ENCODE assay signal across 16 mouse cellular contexts in genomic region chr19:35066352-35066935, GRCm38 (mm10).
"Had no signal": no experiment of that assay in that cellular context is flagged by ENCODE, and none has a peak within 500 bp of the region (broad histone marks: within the 10 kb centered on the region; RNA-seq: fewer than 3 reads in every experiment).

No protein-coding gene starts in this region.

- ATAC-seq: intestine, embryonic 15.5 days; liver, postnatal 0 days; lung, postnatal 0 days had no signal

- H3K4me3 ChIP-seq: intestine, embryonic 15.5 days; layer of hippocampus, adult 2 months had no signal

- H3K36me3 ChIP-seq: intestine, embryonic 15.5 days had no signal

- H3K9ac ChIP-seq: intestine, embryonic 15.5 days; liver, embryonic 14.5 days; liver, postnatal 0 days; lung, embryonic 14.5 days had no signal

- H3K27ac ChIP-seq: intestine, embryonic 15.5 days; layer of hippocampus, adult 2 months; liver, embryonic 14.5 days; macrophage; stomach, postnatal 0 days had no signal

- H3K27me3 ChIP-seq: intestine, embryonic 15.5 days had no signal

- H3K9me3 ChIP-seq: intestine, embryonic 15.5 days had no signal

- H3K4me1 ChIP-seq: intestine, embryonic 15.5 days had no signal

- H3K4me2 ChIP-seq: intestine, embryonic 15.5 days; lung, embryonic 14.5 days had no signal

- DNase-seq: kidney, adult 11 months; kidney, adult 9 months; layer of hippocampus, adult 9-11 months; liver, postnatal 0 days; lung, embryonic 14.5 days; midbrain, embryonic 14.5 days; right cerebral cortex, postnatal 4 days; thymus, adult 2 months; thymus, postnatal 14 days; thymus, postnatal 4 days had no signal
